Mouse (Mus musculus) embryo, embryonic 11.5 days (tissue): ENCODE results near the gene Lipa.

Experiments used
- DNase-seq: peaks from one replicate; pipeline ENCODE4 v3.0.0-alpha.2; 2012; ENCODE audit warnings: low read depth, low spot score

The Lipa gene

GRCm38 (mm10) chr19:34523106-34523725 is 4.1 kb downstream of the Lipa start:
- DNase-seq = no peak

GRCm38 (mm10) chr19:34521978-34522377 is 5.3 kb downstream of the Lipa start:
- no peak for DNase-seq

- DNase-seq = no peak
Measured at GRCm38 (mm10) chr19:34521361-34521760, 5.9 kb downstream of the Lipa start.

- DNase-seq = no peak
Measured at GRCm38 (mm10) chr19:34520051-34520450, 7.2 kb downstream of the Lipa start.

GRCm38 (mm10) chr19:34519646-34520045 is 7.6 kb downstream of the Lipa start:
- DNase-seq = no peak

GRCm38 (mm10) chr19:34518786-34519185 is 8.5 kb downstream of the Lipa start:
- no peak for DNase-seq

- no peak for DNase-seq
Measured at GRCm38 (mm10) chr19:34517812-34518594, 9.3 kb downstream of the Lipa start.

GRCm38 (mm10) chr19:34517197-34517596 is 10.1 kb downstream of the Lipa start:
- no peak for DNase-seq

GRCm38 (mm10) chr19:34516346-34516745 is 10.9 kb downstream of the Lipa start:
- DNase-seq = no peak

- no peak for DNase-seq
Measured at GRCm38 (mm10) chr19:34515681-34516080, 11.6 kb downstream of the Lipa start.

- DNase-seq = no peak
Measured at GRCm38 (mm10) chr19:34511528-34511927, 15.7 kb downstream of the Lipa start.

- DNase-seq = no peak
Measured at GRCm38 (mm10) chr19:34510717-34511116, 16.6 kb downstream of the Lipa start.

GRCm38 (mm10) chr19:34505161-34505721 is 22.0 kb downstream of the Lipa start:
- DNase-seq = no peak

- peak; percentile 35 for DNase-seq
Measured at GRCm38 (mm10) chr19:34500763-34501162, 26.5 kb downstream of the Lipa start.

- DNase-seq = no peak
Measured at GRCm38 (mm10) chr19:34496353-34496752, 30.9 kb downstream of the Lipa start.

- DNase-seq = no peak
Measured at GRCm38 (mm10) chr19:34493859-34494258, 33.4 kb downstream of the Lipa start.

GRCm38 (mm10) chr19:34483547-34483946 is 43.7 kb downstream of the Lipa start:
- DNase-seq = peak; percentile 42

GRCm38 (mm10) chr19:34474991-34475971 is 52.0 kb downstream of the Lipa start, which contains the start of gene Ch25h:
TSS of gene Ch25h (minus strand) at chr19:34475164.
- DNase-seq = peak; percentile 41

- DNase-seq = peak; percentile 19
Measured at GRCm38 (mm10) chr19:34474228-34474990, 52.9 kb downstream of the Lipa start.

GRCm38 (mm10) chr19:34471703-34472102 is 55.6 kb downstream of the Lipa start:
- no peak for DNase-seq

- no peak for DNase-seq
Measured at GRCm38 (mm10) chr19:34468794-34469193, 58.5 kb downstream of the Lipa start.
